9 mouse cellular contexts compared by ENCODE assay signal in the genomic region with DNA sequence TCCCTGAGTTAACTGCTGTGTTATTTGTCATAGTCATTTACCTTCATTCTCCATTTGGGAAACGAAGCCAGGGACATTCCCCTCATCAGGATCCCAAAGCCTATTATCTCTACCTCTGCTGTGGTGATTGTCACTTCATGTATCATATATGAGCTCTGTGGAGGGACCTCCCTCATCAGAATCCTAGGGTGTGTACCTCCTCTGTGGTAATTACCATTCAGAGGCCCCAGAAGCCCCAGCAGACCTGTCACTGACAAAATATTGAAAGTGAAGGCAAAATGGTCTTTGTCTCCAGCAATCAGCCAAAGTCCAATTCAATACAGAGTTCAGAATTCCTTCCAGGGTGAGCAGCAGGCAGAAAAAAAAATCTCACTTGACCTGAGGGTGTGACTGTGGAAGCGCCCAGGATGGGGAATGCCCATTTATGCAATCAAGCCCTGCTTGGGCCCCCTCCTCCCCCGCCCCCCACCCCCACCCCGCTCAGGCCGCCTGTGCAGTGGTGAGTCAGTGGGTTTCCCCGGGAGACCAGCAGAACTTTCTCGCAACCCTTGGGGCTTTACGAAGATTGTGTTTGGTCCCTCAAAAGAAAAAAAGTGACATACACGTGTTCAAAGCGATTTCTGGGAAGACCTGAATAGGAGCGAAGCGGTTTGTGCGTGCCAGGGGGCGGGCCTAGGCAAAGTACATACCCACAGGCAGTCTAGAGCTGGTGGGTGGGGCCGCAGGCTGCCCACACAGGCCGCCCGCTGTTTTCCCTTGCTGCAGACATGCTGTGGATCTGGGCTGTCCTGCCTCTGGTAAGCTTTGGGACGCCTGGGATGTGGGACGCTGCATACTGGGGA. TPM values are rescaled to one million over a fixed set of nuclear protein-coding genes. Genes with fewer than 3 reads are reported as not detected.
A peak's percentile ranks its signal among the peaks of the same experiment; 100 is the strongest.
DNase-seq lines count a peak whose midpoint lies in the region; ATAC-seq and TF ChIP-seq lines count a peak whose summit lies in the region.
"Had no signal": no experiment of that assay in that cellular context is flagged by ENCODE, and none has a peak within 500 bp of the region (broad histone marks: within the 10 kb centered on the region; RNA-seq: fewer than 3 reads in every experiment).

A gene (plus strand): TSS at position 719 of the 842 bp plus-strand sequence.

- no peaks in the 10 kb centered on the region for H3K9me3 ChIP-seq in embryonic facial prominence, embryonic 14.5 days (ENCODE audit: control insufficient read depth, low read length)
- no peaks in the 10 kb centered on the region for H3K9me3 ChIP-seq in heart, embryonic 11.5 days (replicated peaks; ENCODE audit: control insufficient read depth, low read length)
- H3K9me3 ChIP-seq in kidney, embryonic 14.5 days (ENCODE audit: control insufficient read depth, low read length) = no peaks in the 10 kb centered on the region
- H3K9me3 ChIP-seq in liver, embryonic 14.5 days (ENCODE audit: control insufficient read depth, low read length) = no peaks in the 10 kb centered on the region
- H3K9me3 ChIP-seq: G1E had no signal

- ATAC-seq in embryonic facial prominence, embryonic 14.5 days (ENCODE audit: low read depth) = peak; percentile 96
- peak; percentile 81 for ATAC-seq in heart, embryonic 11.5 days (replicated peaks; ENCODE audit: insufficient number of reproducible peaks, low FRiP score, low TSS enrichment)
- peak; percentile 94 for ATAC-seq in kidney, embryonic 14.5 days (ENCODE audit: low FRiP score, low TSS enrichment)
- ATAC-seq in liver, embryonic 14.5 days (ENCODE audit: insufficient read depth) = peak; percentile 76

- peak; percentile 25 to 32 for DNase-seq in cerebellum, postnatal 14 days
- DNase-seq in cerebellum, adult 9-11 months = no peak
- DNase-seq in embryonic facial prominence, embryonic 14.5 days (ENCODE audit: low spot score) = peak; percentile 88
- peak; percentile 13 to 46 (median 35) for DNase-seq in liver, embryonic 14.5 days (ENCODE audit: low read depth in 3 of 3, low spot score in 3 of 3)
- DNase-seq in naive thymus-derived CD4-positive, alpha-beta T cell, adult 2 months (ENCODE audit: low read depth) = peak; percentile 83
- DNase-seq in spleen, postnatal 4 days (ENCODE audit: low spot score in 2 of 2) = peak; percentile 52 to 78

- peak within 1 kb of the TSS; percentile 67 for H3K9ac ChIP-seq in embryonic facial prominence, embryonic 14.5 days (ENCODE audit: low read depth, low read length)
- H3K9ac ChIP-seq in heart, embryonic 11.5 days (ENCODE audit: low read depth, low read length) = peak within 1 kb of the TSS; percentile 56
- peak within 1 kb of the TSS; percentile 48; the same call in 1 of the 2 replicates for H3K9ac ChIP-seq in kidney, embryonic 14.5 days (ENCODE audit: low read depth, low read length)
- no peak within 1 kb of the TSS for H3K9ac ChIP-seq in liver, embryonic 14.5 days (replicated peaks)

- no peak for TF ChIP-seq CTCF in liver, embryonic 14.5 days (IDR thresholded peaks at IDR 0.05; ENCODE audit: low read depth)

- H3K27ac ChIP-seq in embryonic facial prominence, embryonic 14.5 days (replicated peaks; ENCODE audit: low read depth, low read length) = no peak within 1 kb of the TSS
- no peak within 1 kb of the TSS for H3K27ac ChIP-seq in heart, embryonic 11.5 days (ENCODE audit: low read depth, low read length)
- no peak within 1 kb of the TSS for H3K27ac ChIP-seq in kidney, embryonic 14.5 days (ENCODE audit: low read depth, low read length)
- no peak within 1 kb of the TSS for H3K27ac ChIP-seq in liver, embryonic 14.5 days

- H3K36me3 ChIP-seq in embryonic facial prominence, embryonic 14.5 days (ENCODE audit: control insufficient read depth, insufficient read depth, low read length) = no peaks in the 10 kb centered on the region
- no peaks in the 10 kb centered on the region for H3K36me3 ChIP-seq in heart, embryonic 11.5 days (ENCODE audit: control insufficient read depth, insufficient read depth, low read length)
- no peaks in the 10 kb centered on the region for H3K36me3 ChIP-seq in kidney, embryonic 14.5 days (ENCODE audit: control insufficient read depth, insufficient read depth, low read length)
- H3K36me3 ChIP-seq in liver, embryonic 14.5 days (replicated peaks; ENCODE audit: control insufficient read depth, insufficient read depth, low read depth) = no peaks in the 10 kb centered on the region
- H3K36me3 ChIP-seq: G1E had no signal

- no peaks in the 10 kb centered on the region for H3K27me3 ChIP-seq in embryonic facial prominence, embryonic 14.5 days (replicated peaks; ENCODE audit: control insufficient read depth, insufficient read depth, low read length)
- H3K27me3 ChIP-seq in heart, embryonic 11.5 days (ENCODE audit: control insufficient read depth, insufficient read depth, low read length) = peaks cover 3% of the 10 kb centered on the region; the same call in 1 of the 2 replicates
- 0 out of 2 replicates have a peak, but pooled peaks cover 2% of the 10 kb centered on the region for H3K27me3 ChIP-seq in kidney, embryonic 14.5 days (ENCODE audit: control insufficient read depth, insufficient read depth, low read length)
- no peaks in the 10 kb centered on the region for H3K27me3 ChIP-seq in liver, embryonic 14.5 days (ENCODE audit: control insufficient read depth, insufficient read depth, low read length)

- H3K4me2 ChIP-seq in embryonic facial prominence, embryonic 14.5 days (ENCODE audit: low read depth, low read length) = peak within 1 kb of the TSS; percentile 93
- peak within 1 kb of the TSS; percentile 96 for H3K4me2 ChIP-seq in heart, embryonic 11.5 days
- H3K4me2 ChIP-seq in kidney, embryonic 14.5 days (replicated peaks; ENCODE audit: low read depth, low read length) = peak within 1 kb of the TSS; percentile 91
- peak within 1 kb of the TSS; percentile 67 for H3K4me2 ChIP-seq in liver, embryonic 14.5 days (ENCODE audit: low read depth)

- no peak for TF ChIP-seq EP300 in liver, embryonic 14.5 days (IDR thresholded peaks at IDR 0.05; ENCODE audit: low read depth)

- H3K4me1 ChIP-seq in embryonic facial prominence, embryonic 14.5 days (ENCODE audit: control insufficient read depth, insufficient read depth, low read length) = peaks cover 10% of the 10 kb centered on the region
- 0 out of 2 replicates have a peak, but pooled peaks cover 2% of the 10 kb centered on the region for H3K4me1 ChIP-seq in heart, embryonic 11.5 days (ENCODE audit: control insufficient read depth, insufficient read depth, low read length)
- no peaks in the 10 kb centered on the region for H3K4me1 ChIP-seq in kidney, embryonic 14.5 days (ENCODE audit: control insufficient read depth, insufficient read depth, low read length)
- peaks cover 0 to 3% of the 10 kb centered on the region in 2 experiments; a peak in 1 of 4 replicates for H3K4me1 ChIP-seq in liver, embryonic 14.5 days (replicated peaks; ENCODE audit: control insufficient read depth in 2 of 2, insufficient read depth in 2 of 2, low read length in 1 of 2)

- H3K4me3 ChIP-seq in embryonic facial prominence, embryonic 14.5 days (ENCODE audit: low read depth, low read length) = peak within 1 kb of the TSS; percentile 49
- peak within 1 kb of the TSS; percentile 54 for H3K4me3 ChIP-seq in heart, embryonic 11.5 days (ENCODE audit: low read depth, low read length)
- H3K4me3 ChIP-seq in kidney, embryonic 14.5 days (ENCODE audit: low read length) = peak within 1 kb of the TSS; percentile 46
- H3K4me3 ChIP-seq in liver, embryonic 14.5 days (ENCODE audit: insufficient read depth in 1 of 2, low read depth in 2 of 2, low read length in 2 of 2) = peak within 1 kb of the TSS; percentile 44 to 75

- 5% methylated on average over 16 of the region's 19 CpGs for whole genome bisulfite sequencing in embryonic facial prominence, embryonic 14.5 days
- 4% methylated on average over 19 of the region's 19 CpGs for WGBS in heart, embryonic 11.5 days (ENCODE audit: insufficient replicate concordance)
- WGBS in kidney, embryonic 14.5 days = 4% methylated on average over 19 of the region's 19 CpGs
- 2% methylated on average over 18 of the region's 19 CpGs for WGBS in liver, embryonic 14.5 days (ENCODE audit: insufficient replicate concordance)

RNA-seq across cellular contexts. Expression of the gene that starts here (rescaled TPM):
- 5.5 and 5.6 TPM in 2 replicates for polyA plus RNA-seq in embryonic facial prominence, embryonic 14.5 days (2014; fragmentation: Nextera tagmentation; extraction: Ambion mirVana)
- 1.6 and 2.1 TPM in 2 replicates for polyA plus RNA-seq in heart, embryonic 11.5 days (2014; fragmentation: Nextera tagmentation; extraction: Ambion mirVana)
- polyA plus RNA-seq in kidney, embryonic 14.5 days (2014; fragmentation: Nextera tagmentation; extraction: Ambion mirVana) = 1.8 and 3.1 TPM in 2 replicates
- polyA plus RNA-seq in liver, embryonic 14.5 days (2012; rRNA removed) = 0.37 and 0.99 TPM in 2 replicates
- polyA plus RNA-seq in liver, embryonic 14.5 days (2014; fragmentation: Nextera tagmentation; extraction: Ambion mirVana) = 2.1 and 3.2 TPM in 2 replicates
- polyA plus RNA-seq: G1E had no signal
